Mouse (Mus musculus) embryo, embryonic 10.5 days (tissue): ENCODE measurements around the gene Mb.

Experiments used
- DNase-seq: peaks from one replicate; pipeline ENCODE4 v3.0.0-alpha.2; 2015; ENCODE audit warnings: low spot score

The Mb gene

GRCm38 (mm10) chr15:77027117-77027516 is 23.4 kb downstream of the Mb start:
- DNase-seq, result no peak

DNA sequence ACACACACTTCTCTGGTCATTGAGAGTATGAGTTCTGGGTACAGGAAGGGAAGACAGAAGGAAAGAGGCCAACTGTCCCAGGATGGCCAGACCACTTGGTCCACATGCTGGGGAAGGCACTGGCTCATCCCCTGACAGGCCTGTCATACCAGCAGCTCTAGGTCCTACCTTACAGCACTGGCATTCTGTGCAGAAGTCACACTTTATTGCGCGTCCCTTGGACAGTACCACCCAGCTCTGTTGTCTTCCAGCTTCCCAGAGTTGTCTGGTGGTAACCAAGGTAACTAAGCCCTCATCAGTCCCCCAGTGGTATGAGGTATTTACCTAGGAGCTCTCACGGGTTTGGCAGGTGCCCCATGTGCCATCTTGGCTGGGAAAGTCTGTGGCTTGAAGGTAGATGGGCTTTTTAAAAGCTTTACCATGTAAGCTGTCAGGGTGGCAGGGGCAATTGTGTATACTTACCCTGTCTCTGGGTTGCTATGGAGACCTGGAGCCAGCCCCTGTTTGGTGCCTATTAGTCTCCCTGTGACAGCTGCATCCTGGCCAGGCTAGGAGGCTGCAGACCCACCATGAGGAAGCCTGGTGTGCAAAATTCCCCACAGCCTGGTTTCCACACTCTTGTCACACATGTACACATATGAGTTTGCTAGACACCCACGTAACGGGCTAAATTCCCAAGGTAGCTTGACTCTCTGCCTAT is 24.4 kb downstream of the Mb start:
- peak; percentile 51 for DNase-seq

DNA sequence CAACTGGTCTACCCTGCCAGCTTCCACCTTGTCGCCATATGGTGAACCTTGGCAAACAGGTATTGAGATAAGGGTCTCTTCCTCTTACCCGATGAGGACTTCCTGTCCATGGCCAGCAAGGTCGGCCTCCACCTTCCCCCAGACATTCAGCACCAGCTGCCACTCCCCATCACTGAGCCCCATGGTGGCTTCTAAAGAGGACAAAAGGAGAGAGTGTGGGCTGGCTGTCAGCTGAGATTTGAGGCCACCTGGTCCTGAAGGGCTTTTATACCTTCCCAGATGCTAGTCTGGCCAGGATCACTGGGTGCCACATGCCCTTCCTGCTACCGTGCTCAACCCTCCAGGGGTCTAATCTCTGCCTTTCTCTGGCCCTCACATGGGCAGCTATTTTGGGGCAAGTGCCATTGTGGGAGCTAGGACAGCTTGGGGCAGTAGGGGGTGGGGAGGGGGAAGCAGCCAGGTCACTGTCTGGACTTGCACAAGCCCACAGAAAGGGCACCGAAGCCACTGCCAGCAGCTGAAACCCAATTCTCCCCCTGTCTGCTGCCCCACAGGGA is 28.0 kb downstream of the Mb start:
- DNase-seq, result no peak

DNA sequence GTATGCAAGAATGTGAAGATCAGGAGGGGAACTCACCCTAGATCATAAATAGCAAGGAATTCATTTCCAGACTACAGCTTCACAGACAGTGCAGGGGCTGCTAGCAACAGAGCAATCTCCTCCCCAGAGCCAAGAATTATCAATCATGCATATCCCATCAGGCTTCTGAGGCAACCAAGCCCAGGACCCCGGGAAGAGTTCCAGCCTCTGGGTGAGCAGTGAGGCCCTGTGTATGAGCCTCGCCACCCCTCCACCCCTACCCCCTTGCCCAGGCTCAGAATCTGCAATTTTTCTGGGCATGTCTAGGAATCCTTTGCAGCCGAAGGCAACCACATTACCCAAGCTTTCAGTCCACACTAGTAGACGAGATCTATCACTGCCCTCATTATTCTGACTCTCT is 28.6 kb downstream of the Mb start:
- no peak for DNase-seq

- no peak for DNase-seq
Observed at GRCm38 (mm10) chr15:77021056-77021455, 29.4 kb downstream of the Mb start.

DNA sequence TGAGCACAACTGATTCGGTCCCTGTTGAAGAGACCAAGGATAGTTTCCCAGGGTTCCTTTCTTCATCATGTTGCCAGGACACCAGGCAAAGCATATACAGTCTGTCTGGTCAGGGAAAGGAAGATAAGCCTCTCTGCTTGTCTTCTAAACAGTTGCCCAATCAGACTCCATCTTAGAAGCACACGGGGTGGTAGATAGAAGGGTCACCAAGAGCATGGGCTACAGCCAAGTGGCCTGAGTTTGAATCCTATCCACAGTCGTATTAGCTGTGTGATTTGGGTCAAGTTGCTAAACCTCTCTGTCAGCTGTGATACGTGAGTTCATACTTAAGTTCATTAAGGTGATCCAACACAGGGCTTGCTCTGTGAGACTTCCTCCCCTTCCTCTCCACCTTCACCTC is 30.3 kb downstream of the Mb start:
- no peak for DNase-seq

- no peak for DNase-seq
Observed at GRCm38 (mm10) chr15:77019533-77019932, 30.9 kb downstream of the Mb start.

GRCm38 (mm10) chr15:77018740-77019340 is 31.6 kb downstream of the Mb start:
- no peak for DNase-seq

DNA sequence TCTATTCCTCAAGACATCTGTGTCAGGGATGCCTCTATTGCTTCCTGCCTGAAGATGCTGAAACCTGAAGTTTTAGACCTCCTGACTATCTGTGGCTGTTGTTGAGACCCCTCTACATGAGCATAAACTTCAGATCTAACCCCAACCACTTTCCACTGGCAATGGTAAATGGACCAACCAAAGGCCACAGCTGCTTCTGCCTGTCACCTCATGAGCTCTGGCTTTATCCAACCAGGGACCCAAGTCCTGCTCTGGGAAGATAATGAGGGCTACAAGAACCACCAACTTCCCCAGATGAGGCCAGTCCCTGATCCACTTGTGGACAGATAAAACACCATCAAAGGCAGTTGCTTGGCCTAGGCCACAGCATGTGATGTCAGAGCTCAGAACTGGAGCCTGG is 32.6 kb downstream of the Mb start:
- DNase-seq, result no peak

DNA sequence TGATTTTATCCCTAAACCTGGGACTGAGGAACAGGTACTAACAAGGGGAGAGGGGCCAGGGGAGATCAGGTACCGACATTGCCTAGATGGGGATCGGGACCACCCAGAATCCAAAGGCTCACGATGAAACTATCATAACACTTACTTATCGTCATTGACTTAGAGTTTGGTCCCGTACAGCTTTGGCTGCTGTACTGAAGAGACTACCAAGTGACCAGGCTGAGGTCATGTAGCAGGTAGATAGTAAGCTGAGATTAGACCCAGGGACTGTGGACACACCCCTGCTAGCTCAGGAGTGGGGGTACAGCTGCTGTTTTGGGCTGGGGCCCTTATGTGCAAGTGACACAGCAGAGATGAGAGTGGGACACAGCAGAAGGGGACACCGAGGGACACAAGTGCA is 34.0 kb downstream of the Mb start:
- DNase-seq, result no peak

GRCm38 (mm10) chr15:77014985-77015384 is 35.5 kb downstream of the Mb start:
- no peak for DNase-seq

DNA sequence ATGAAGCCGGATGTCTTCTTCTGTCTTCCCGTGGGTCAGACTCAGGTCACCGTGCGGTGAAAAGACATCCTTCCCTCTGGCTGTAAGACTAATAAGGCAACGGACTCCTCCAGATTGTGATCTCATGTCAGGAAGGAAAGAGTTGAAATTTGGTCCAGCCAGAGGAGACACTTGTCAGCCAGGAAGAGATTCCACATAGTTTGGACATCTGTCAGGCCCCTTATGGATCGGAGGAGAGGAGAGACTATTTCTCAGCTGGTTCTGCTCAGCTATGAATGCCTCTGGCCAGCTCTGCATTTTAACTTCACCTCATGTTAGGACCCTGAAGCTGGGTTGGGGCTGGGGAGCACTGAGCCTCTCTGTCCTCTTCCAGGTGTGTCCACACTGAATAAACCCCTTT is 36.0 kb downstream of the Mb start:
- peak; percentile 17 for DNase-seq

DNA sequence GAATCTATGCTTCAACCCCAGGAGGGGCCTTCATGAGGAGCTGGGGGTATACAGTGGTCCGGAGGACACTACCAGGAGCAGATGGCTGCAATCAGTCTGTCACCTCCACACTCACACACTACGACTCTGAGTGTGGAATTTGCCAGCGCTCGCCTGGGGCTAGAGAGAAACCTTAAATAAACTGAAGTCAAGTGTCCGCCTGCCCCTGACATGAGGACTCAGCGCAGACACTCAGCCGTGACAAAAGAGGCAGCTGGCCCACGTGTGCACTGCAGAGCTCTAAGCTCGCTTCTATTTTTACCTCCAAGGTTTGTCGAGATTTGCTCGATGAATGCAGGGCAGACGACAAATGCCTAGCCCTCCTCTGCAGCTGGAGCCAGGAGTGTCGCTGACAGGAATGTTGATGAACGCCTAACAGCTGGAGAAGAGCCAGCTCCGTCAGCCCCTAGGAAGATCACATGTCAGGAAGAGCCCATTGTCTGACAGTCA is 36.7 kb downstream of the Mb start:
- peak; percentile 59 for DNase-seq

- DNase-seq, result no peak
Observed at GRCm38 (mm10) chr15:77008851-77009250, 41.6 kb downstream of the Mb start.

DNA sequence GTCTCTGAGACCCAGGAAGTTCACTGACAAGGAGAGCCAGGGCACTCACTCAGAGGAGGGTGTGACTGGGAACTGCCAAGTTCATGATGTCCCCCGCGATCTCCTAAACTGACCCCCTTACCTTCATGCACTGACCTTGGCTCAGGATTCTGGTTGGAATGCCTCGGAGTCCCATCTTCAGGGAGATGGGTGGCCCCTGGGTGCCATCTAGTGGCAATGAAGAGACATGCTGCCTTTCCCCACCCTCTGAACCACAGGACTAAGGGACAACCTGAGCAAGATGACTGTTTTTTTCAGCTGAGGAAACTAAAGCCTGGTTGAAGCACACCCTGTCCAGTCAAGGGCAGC is 46.6 kb downstream of the Mb start:
- DNase-seq, result peak; percentile 78

- DNase-seq, result no peak
Observed at GRCm38 (mm10) chr15:77003173-77003867, 47.1 kb downstream of the Mb start.

- no peak for DNase-seq
Observed at GRCm38 (mm10) chr15:76998878-76999588, 51.4 kb downstream of the Mb start.

DNA sequence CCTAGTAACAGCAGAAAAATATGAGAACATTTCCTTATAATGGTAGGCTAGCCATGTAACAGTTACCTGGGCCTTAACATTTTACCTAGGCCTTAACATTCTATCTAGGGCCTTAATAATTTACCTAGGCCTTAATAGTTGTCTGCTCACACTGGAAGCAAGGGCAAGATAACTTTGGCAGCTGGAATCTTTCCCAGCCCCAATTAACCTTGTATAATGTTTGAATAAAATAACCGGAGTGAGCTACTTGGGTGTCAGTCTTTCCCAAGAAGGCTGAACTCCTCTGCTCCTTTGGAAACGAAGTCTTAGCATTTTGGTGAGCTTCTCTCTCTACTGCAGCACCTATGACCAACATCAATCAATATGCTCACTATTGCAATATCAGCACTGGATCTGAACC is 52.4 kb downstream of the Mb start:
- no peak for DNase-seq

DNA sequence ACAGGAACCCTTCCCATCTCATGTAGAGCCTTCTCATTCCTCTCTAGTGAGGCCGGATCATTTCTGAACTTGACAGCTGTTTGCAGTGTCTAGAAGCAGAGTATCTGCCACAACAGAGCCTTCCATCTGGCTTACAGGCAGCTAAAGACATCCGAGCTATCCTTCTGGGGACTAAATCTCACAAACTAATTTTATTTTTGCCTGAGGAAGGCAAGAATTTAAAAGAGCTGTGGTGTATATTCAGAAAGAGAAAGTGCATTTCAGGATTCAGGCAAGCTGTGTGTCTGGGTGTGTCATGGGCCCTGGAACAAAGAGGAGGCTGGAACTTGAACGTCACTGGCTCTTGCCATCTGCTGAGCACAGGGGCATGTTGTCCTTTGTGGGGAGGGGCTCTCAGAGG is 56.1 kb downstream of the Mb start:
- DNase-seq, result no peak

- peak; percentile 69 for DNase-seq
Observed at GRCm38 (mm10) chr15:76987542-76988094, 62.9 kb downstream of the Mb start.

GRCm38 (mm10) chr15:76987137-76987536 is 63.3 kb downstream of the Mb start:
- no peak for DNase-seq

GRCm38 (mm10) chr15:76982745-76983144 is 67.7 kb downstream of the Mb start:
- DNase-seq, result peak; percentile 66
